Mouse (Mus musculus): Measurements from ENCODE around the gene Hdac2.

Gene Hdac2

DNA sequence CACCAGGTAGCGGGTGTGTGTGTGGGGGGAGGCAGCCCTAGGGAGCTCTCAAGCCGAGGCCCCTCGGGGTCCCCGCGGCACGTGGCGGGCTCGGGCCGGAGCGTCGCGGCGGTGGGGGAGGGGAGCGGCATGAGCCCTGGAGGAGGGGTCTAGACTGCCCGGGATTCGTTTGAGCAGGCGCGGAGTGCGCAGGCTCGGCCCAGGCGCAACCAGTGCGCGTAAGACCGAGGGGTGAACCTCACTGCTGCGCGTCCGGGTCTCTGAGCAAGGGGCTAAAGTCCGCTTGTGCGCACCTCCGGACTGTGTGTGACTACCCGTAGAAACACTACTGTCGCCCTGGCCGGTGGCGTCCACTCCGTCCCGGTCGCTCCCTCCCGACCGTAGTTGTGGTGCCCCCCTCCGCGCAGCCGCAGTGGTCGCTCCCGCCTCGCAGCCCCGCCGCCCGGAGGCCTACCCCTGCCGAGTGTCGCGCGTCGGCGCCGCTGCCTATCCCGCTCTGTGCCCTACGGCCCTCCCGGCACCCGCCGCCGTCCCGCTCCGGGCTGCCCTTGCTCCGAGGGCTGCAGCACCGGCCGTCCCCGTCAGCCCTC is at the start of gene Hdac2:
Gene Hdac2 (plus strand): TSS at position 459 of the 590 bp plus-strand sequence.
- DNase-seq (ENCODE audit: low spot score in 2 of 2), result peak; percentile 80 to 81

DNA sequence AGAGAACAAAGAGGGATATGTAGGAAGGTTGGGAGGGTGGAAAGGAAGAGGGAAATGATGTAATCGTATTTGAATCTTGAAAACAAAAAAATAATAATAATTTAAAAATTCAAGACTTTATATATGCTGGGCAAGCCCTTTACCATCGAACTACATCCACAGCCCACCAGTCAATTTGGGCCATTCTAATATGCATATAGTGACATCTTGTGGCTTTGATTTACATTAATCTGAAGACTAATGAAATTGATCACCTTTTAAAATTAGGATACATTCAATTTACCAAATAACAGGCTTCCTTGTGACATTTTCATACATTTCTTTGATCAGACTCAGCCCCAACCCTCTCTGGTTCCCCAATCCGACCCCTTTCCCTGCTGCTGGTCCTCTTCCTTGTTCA is 46.1 kb upstream of the Hdac2 start:
- DNase-seq (ENCODE audit: low spot score in 2 of 2), result no peak

DNA sequence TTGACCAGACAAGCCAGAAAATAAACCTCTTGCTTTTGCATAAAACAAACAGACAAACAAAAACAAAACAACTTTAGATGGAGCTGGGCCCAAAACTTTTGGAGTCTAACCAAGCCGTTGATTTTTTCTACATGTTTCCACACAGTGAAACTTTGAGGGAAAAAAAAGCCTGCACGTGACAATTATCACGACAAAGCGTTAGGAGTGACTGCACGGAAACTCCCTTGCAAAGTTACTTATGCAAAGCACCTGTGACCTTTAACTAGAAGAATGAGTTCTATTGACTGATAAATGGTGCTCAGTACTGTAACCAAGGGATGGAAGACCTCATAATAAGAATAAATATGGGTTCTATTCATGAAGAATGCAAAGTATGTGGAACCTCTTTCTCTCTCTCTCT is 38.5 kb upstream of the Hdac2 start:
- DNase-seq (ENCODE audit: low spot score in 2 of 2), result no peak

DNA sequence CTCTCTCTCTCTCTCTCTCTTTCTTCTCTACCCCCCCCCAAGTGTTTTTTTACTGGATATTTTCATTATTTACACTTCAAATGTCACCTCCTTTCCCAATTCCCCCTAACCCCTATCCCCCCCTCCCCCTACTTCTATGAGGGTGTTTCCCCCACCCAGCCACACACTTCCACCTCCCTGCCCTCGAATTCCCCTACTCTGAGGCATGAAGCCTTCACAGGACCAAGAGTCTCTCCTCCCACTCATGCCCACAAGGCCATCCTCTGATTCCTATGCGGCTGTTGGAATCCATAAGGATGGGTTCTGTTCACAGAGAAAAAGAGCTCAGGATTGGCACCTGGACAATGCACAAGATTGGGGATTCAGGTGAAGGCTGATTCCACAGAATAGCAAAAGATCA is 38.1 kb upstream of the Hdac2 start:
- no peak for DNase-seq (ENCODE audit: low spot score in 2 of 2)

DNA sequence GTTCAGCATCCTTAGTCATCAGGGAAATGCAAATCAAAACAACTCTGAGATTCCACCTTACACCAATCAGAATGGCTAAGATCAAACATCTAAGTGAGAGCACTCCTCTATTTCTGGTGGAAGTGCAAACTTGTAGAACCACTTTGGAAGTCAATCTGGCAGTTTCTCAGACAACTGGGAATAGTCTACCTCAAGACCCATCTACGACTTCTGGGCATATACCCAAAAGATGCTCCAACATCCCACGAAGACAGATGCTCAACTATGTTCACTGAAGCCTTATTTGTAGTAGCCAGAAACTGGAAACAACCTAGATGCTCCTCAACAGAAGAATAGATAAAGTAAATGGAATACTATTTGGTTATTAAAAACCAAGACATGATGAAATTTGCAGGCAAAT is 22.6 kb upstream of the Hdac2 start:
- DNase-seq (ENCODE audit: low spot score in 2 of 2), result no peak

DNA sequence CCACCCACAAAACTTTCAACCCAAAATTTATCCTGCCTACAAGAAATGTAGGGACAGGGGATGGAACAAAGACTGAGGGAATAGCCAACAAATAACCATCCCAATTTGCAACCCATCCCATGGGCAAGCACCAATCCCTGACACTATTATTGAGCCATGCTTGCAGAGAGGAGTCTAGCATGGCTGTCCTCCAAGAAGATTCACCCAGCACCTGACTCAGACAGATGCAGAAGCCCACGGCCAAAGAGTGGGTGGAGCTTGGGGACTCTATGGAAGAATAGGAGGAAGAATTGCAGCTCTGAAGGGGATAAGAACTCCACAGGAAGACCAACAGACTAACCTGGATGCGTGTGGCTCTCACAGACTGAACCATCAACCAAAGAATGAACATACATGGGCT is 21.7 kb upstream of the Hdac2 start:
- no peak for DNase-seq (ENCODE audit: low spot score in 2 of 2)

DNA sequence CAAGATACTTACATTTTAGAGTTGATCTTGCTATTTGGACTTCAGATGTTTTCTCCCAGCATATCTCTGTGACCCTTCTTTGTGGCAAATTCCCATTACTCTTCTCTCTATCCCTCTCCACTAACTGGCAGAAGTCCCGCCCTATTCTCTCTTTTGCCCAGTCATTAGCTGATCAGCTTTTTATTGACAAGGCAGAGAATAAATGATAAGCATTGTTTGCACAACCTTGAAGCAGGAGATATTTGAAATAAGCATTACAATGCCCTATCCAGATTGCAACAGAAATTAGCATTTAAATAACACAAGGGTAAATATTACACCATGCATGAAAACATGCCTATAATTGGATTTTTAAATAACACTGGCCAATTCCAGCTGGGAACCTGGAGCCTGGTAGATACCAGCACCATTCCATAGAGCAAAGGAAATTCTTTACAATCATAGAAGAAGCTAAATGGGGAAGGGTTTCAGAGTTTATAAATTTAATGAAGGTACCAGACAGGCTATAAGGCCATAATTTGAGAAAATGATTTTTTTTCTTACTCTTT is 14.7 kb upstream of the Hdac2 start:
- DNase-seq (ENCODE audit: low spot score in 2 of 2), result no peak

DNA sequence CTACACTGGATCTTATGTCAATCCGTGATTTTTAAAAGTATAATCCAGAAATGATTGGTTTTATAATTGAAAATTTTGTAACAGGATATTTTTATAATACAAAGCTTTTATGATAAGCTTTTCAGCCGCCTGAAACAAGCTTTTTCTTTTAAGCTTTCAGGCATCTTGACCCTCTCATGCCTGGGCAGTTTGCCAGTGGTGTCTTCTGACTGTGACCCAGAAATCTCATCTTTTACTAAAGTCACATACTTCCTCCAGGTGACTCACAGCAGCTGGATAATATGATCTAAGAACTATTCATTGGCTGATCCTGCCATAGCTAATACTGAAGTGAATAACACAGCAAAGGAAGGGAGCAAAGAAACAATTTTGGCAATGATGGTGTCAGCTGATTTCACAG is 9.9 kb upstream of the Hdac2 start:
- no peak for DNase-seq (ENCODE audit: low spot score in 2 of 2)

DNA sequence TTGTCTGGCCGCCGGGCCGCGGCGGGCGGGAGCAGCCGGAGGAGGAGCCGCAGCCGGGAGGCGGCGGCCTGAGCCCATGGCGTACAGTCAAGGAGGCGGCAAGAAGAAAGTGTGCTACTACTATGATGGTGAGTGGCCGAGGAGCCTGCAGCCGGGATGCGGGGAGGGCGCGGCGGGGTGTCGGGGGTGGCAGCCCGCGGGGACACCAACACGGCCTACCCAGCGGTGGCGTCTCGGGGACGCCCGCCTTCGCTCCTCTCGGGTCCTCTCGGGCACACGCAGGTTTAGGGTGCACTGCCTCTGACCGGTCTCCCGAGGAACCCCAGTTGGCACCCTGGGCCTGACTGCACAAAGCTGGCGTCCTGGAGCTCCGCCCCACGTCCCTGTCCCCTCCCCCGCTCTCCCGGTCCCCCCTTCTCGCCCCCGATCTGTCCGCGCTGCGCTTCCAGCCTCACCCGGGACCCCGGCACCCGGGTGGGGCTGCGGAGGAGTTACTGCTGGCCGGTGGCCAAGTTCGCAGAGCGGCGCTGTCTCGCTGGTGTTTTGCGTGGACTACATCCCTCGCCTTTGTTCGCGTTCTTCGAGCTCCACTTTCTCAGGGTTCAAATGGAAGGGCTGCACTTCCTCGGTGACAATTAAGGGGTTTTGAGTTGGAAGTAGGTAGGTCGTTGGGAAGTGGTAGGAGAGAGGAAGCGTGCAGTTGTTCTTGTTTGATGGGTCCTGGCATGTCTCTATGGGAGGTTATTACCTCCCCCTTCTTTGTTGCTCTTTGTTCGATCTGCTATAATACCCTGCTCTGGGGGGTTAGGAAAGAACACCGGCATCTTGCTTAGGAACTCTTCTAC is 554 bp downstream of the Hdac2 start:
- peak; percentile 43 to 51 for DNase-seq (ENCODE audit: low spot score in 2 of 2)

DNA sequence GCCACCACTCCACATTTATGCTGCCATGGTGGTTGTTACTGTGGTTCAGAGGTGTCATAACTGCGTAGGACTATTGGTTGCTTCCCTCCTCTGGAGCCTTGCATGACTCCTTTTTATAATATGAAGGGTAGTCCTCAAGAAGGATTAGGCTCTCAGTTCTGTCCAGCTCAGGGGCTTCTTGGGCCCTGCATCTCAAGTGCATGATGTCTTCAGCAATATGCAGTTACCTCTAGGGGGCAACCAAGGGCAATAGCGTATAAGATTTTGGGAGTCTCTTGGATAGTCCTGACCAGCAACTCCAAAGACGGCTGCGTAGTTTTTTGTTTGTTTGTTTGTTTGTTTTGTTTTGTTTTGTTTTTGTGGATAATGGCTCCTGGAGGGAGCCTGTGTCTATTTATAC is 7.5 kb downstream of the Hdac2 start:
- DNase-seq (ENCODE audit: low spot score in 2 of 2), result no peak

DNA sequence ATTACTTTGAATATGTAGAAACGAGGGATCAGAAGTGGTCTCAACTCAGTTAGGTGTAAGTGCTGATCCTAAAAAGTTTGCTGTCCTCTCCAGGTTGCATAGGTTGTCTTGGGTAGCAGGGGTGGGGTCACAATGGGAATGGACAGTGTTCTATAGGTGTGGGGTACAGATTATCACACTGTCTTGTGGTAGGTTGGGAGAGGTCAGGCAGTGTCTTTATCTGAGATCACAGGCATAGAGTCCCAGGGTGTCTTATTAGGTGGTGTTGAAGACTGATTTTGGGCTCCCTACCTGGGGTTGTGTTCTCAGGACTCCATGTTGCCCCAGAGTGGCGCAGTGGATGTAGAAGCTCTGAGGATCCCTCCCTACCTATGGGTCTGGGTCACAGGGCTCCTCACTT is 17.8 kb downstream of the Hdac2 start:
- no peak for DNase-seq (ENCODE audit: low spot score in 2 of 2)

DNA sequence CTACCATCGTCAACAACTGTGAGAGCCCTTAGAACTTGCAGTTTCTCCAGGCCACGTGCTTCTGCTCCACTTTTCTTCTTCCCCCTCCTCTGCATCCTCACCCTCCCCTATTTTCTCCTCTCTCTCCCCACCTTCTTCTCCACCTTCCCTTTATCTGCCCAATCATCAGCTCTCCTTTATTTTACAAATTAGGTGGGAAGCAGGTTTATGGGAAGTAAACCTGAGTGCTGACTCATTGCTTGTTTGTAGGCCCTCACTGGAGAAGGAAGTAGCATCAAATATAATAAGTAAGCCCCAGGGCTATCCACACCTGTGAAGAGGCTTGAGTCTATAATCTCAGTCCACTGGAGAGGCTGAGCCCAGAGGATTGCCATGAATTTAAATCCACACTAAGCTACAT is 26.5 kb downstream of the Hdac2 start:
- DNase-seq (ENCODE audit: low spot score in 2 of 2), result no peak

DNA sequence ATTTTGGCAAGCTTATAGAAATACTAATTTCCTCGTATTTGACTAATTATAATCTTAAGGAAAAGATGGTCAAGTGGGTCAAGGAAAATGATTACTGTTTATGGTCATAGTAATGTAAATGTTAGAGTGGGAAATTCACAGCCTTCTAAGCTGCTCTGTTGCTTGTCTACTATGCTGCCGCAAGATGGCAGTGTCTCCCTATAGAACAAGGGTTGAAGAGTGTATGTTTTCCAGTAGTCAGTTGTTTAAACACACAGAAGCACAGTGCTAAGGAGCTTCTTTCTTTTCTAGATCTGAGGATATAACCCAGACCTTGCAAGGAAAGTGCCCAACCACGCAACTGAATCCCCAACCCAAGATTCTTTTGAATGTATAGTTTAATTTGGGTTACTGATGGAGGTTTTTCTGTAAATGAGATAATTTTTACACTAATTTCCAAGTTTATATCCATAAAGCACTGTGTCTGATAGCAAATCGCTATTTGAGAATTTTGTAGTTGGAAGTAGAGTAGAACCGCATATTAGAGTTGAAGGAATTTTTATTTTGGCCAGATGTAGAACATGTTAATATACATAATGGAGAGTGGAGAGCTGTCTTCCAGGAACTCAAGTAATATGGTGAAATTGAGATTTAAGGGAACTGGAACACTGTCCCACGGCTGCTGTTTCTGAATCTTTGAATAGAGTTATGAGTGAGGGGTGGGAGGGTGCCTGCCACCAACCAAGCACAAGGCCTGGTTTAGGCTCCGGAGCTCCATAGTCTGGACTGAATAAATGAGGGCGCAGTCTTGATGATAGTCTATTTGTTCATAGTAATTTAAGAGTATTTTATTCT is 40.1 kb downstream of the Hdac2 start:
- peak; percentile 43 to 55 for DNase-seq (ENCODE audit: low spot score in 2 of 2)

DNA sequence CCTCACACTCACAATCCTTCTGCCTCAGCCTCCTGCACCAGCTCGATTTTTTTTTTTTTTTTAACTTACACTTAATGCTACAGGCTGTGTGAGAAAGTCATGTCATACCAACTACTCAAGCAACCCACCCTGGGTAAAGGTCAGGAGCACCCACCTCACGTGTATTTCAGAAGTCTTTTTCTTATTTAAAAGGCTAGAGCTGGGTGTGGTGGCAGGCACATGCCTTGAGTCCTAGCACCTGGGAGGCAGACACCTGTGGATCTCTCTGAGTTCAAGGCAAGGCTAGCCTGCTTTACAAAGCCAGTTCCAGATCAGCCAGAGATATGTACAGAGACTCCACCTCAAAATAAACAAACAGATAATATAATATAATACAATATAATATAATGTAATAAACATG is 41.4 kb downstream of the Hdac2 start:
- DNase-seq (ENCODE audit: low spot score in 2 of 2), result no peak

DNA sequence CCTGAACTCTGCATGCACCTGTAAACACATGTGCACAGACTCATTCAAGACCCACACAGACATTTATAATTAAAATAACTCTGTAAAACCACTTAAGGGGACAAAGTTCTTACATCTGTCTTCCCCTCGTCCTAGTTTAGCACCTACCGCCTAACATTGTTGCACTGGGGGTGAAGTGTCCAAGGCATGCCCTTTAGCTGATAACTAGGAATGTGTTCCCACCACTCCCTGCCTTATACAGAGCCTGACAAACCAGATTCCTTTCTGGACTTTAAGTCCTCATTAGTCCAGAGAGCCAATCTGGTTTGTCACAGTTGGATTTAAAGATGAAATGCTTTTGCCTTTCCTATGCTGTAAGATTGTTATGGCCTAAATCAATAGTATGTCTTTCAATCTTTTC is 41.9 kb downstream of the Hdac2 start:
- no peak for DNase-seq (ENCODE audit: low spot score in 2 of 2)

DNA sequence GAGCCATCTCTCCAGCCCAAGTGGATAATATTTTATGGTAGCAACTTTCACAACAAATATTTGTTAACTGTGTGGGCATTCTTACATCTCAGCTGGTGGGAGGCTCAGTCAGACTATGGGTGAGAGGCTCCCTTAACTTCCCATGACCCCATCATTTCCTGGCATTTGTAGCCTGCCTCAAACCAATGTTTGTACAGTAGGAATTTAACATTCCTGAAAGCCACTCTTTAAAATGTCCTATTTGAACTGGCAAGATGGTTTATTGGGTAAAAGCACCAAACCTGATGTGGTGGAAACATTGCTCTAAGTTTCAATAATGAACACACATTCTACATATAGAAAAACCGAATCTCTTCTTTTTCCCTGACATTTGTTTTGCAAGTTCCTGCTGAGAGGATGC is 50.0 kb downstream of the Hdac2 start:
- no peak for DNase-seq (ENCODE audit: low spot score in 2 of 2)

DNA sequence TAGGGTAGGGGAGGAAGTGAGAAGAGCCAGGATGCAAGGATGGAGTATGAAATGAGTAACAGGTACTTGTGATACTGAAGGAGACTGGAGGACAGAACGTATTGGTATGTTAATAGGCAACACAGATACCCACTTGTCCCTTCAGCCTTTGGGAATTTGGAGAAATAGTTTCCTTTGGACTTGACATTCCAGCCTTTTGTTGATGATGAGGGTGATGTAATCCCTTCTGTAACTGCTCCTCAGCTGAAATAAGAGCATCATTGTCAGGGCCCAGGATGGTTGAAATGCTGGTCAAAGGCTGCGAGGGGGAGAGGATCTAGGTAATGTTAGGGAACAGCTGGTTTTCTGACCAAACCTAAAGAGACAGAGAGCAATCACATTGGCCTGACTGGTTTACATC is 54.3 kb downstream of the Hdac2 start:
- no peak for DNase-seq (ENCODE audit: low spot score in 2 of 2)

DNA sequence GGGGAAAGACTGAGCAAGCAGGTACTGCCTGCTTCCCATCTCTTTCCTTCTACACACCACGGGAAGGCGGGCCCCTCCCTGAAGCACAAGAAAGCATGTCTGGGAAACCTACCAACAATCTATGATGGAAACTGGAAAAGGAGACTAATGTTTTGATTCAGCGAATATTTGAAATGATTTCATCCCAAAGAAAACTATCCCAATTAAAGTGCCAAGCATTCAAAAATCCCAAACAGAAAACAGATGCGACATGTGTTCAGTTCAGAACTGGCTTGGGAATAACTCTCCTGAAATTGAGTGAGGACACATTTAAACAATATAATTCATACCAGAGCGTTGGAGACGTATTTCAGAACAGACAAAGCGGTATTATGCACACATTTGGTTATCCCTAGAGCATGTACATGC is 60.8 kb downstream of the Hdac2 start:
- DNase-seq (ENCODE audit: low spot score in 2 of 2), result no peak

DNA sequence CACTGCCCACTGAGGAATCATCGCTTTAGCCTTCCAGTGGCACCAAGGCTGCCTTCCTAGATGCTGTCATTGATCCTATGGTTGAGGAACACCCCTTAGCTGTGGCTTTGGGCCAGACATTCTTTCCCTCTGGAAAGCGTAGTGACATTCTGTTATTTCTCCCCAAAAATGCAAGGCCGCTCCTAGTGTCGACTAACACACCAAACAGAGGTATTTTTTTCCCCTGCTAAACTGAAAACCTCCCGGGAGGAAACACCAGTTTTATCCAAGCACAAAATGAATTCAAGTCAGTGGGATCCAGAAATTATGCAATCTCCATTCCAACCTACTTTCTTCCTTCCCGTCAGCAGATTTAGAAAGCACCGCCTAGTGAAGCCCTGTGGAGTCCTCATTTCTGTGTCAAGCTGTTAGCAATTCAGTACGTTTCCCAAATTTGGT is 73.3 kb downstream of the Hdac2 start:
- DNase-seq (ENCODE audit: low spot score in 2 of 2), result peak in 1 of 2 experiments; percentile 26
